In the genomic region with DNA sequence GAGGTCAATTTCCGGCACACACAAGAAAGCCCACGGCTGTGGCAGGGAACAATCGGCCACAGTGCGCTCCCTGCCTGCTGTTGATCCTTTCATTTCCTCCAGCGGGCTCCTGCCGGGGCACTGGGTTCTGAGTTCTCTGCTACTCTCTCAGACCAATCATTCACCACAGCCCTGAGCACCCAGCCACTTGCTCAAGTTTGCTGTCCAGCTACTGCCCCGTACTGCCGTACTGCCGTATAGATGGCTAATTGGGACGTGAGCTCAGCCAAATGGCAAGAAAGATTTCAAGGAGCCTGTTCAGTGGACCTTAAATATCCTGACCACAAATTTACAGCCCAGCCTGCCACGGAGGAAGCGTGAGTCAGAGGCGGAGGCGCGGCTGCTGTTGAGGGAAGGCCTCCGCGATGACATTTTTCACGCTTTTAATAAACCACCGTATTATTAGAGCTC, we compare ENCODE assay signal across 10 mouse cellular contexts. TPM values are rescaled to one million over a fixed set of nuclear protein-coding genes. Genes with fewer than 3 reads are reported as not detected.
DNase-seq lines count a peak whose midpoint lies in the region; ATAC-seq lines count a peak whose summit lies in the region.
"Had no signal": no experiment of that assay in that cellular context is flagged by ENCODE, and none has a peak within 500 bp of the region (broad histone marks: within the 10 kb centered on the region; RNA-seq: fewer than 3 reads in every experiment).

No protein-coding gene starts in this region.

- H3K79me2 ChIP-seq in macrophage (ENCODE audit: inconsistent target) = no peaks in the 10 kb centered on the region

- H3K9ac ChIP-seq in embryonic facial prominence, embryonic 15.5 days = no peak overlapping the region; the same call in 1 of the 2 replicates
- H3K9ac ChIP-seq in stomach, embryonic 14.5 days (replicated peaks; ENCODE audit: low read depth, low read length) = no peak overlapping the region
- H3K9ac ChIP-seq: liver, embryonic 14.5 days had no signal

- no peak for ATAC-seq in frontal cortex, adult (ENCODE audit: low TSS enrichment)
- no peak for ATAC-seq in embryonic facial prominence, embryonic 15.5 days (ENCODE audit: insufficient number of reproducible peaks, low FRiP score, low TSS enrichment, low read depth)
- no peak for ATAC-seq in stomach, embryonic 14.5 days (ENCODE audit: insufficient number of reproducible peaks, insufficient read depth, low FRiP score, low read depth)

- intact Hi-C loops in heart, postnatal 36 days (cut with DNase I) = no loop called here

- peak overlapping the region; percentile 47 for H3K4me2 ChIP-seq in embryonic facial prominence, embryonic 15.5 days (replicated peaks)
- H3K4me2 ChIP-seq in stomach, embryonic 14.5 days (replicated peaks; ENCODE audit: low read depth, low read length) = peak overlapping the region; percentile 30

- no peaks in the 10 kb centered on the region for H3K36me3 ChIP-seq in embryonic facial prominence, embryonic 15.5 days
- no peaks in the 10 kb centered on the region for H3K36me3 ChIP-seq in macrophage (ENCODE audit: inconsistent target)
- no peaks in the 10 kb centered on the region for H3K36me3 ChIP-seq in stomach, embryonic 14.5 days (ENCODE audit: control insufficient read depth, insufficient read depth, low read length)
- H3K36me3 ChIP-seq: G1E had no signal

- peak; percentile 6 to 11 for DNase-seq in frontal cortex, postnatal 14 days (ENCODE audit: low spot score in 2 of 2)
- DNase-seq in adipocyte (ENCODE audit: low spot score) = peak; percentile 4
- peak; percentile 20 to 29 for DNase-seq in heart, postnatal 36 days
- DNase-seq in kidney, postnatal 4 days = peak; percentile 47 to 64

- H3K9me3 ChIP-seq in embryonic facial prominence, embryonic 15.5 days (replicated peaks) = no peaks in the 10 kb centered on the region
- H3K9me3 ChIP-seq in stomach, embryonic 14.5 days (ENCODE audit: control insufficient read depth, low read depth, low read length) = no peaks in the 10 kb centered on the region
- H3K9me3 ChIP-seq: G1E had no signal

- WGBS in embryonic facial prominence, embryonic 15.5 days = 9% methylated on average over 19 of the region's 19 CpGs
- 1% methylated on average over 19 of the region's 19 CpGs for WGBS in macrophage (ENCODE audit: missing documents)
- WGBS in stomach, embryonic 14.5 days = 10% methylated on average over 19 of the region's 19 CpGs

- H3K4me3 ChIP-seq in embryonic facial prominence, embryonic 15.5 days (replicated peaks) = peak overlapping the region; percentile 30
- H3K4me3 ChIP-seq in macrophage (ENCODE audit: inconsistent target) = peak overlapping the region; percentile 12
- peak overlapping the region; percentile 6; the same call in 1 of the 2 replicates for H3K4me3 ChIP-seq in stomach, embryonic 14.5 days (ENCODE audit: low read depth, low read length)

- peaks cover 18% of the 10 kb centered on the region for H3K4me1 ChIP-seq in embryonic facial prominence, embryonic 15.5 days
- no peaks in the 10 kb centered on the region for H3K4me1 ChIP-seq in stomach, embryonic 14.5 days (ENCODE audit: control insufficient read depth, insufficient read depth, low read length)

- no peak overlapping the region for H3K27ac ChIP-seq in embryonic facial prominence, embryonic 15.5 days (replicated peaks)
- H3K27ac ChIP-seq in macrophage = no peak overlapping the region
- H3K27ac ChIP-seq in stomach, embryonic 14.5 days (ENCODE audit: low read length) = no peak overlapping the region
- H3K27ac ChIP-seq: liver, embryonic 14.5 days had no signal

- H3K27me3 ChIP-seq in embryonic facial prominence, embryonic 15.5 days = peaks cover 32% of the 10 kb centered on the region
- H3K27me3 ChIP-seq in stomach, embryonic 14.5 days (ENCODE audit: control insufficient read depth, insufficient read depth, low read length) = peaks cover 25% of the 10 kb centered on the region

RNA-seq across cellular contexts. Expression of a gene that starts 39.1 kb away (rescaled TPM):
- polyA plus RNA-seq in embryonic facial prominence, embryonic 15.5 days (2015; fragmentation: Nextera tagmentation; extraction: Ambion mirVana) = 1.8 and 2.1 TPM in 2 replicates
- not detected for total RNA-seq in heart, postnatal 36 days (2021)
- 1 to 10 TPM in 1 of 26 experiments, not detected in 25; 1.3 TPM for total RNA-seq in macrophage (2018; cell fraction: chromatin; rRNA removed)
- not detected for total RNA-seq in macrophage (2018; cell fraction: cytosol; rRNA removed)
- not detected for total RNA-seq in macrophage (2018; cell fraction: nucleus; rRNA removed)
- polyA plus RNA-seq in macrophage (2018) = not detected in 3 replicates
- polyA plus RNA-seq in stomach, embryonic 14.5 days (2014; fragmentation: Nextera tagmentation; extraction: Ambion mirVana) = not detected in 2 replicates
- total RNA-seq: G1E had no signal
- polyA plus RNA-seq: G1E had no signal

Comparison
In these comparisons a context has a peak if more than half of its experiments do, and no peak if none do; other contexts are left out.
1. DNase-seq: peak in every context shown above with its lines; median percentile 56 in kidney, postnatal 4 days; 24 in heart, postnatal 36 days; 8 in frontal cortex, postnatal 14 days; 4 in adipocyte.